9 mouse cellular contexts compared by ENCODE assay signal in the genomic region with DNA sequence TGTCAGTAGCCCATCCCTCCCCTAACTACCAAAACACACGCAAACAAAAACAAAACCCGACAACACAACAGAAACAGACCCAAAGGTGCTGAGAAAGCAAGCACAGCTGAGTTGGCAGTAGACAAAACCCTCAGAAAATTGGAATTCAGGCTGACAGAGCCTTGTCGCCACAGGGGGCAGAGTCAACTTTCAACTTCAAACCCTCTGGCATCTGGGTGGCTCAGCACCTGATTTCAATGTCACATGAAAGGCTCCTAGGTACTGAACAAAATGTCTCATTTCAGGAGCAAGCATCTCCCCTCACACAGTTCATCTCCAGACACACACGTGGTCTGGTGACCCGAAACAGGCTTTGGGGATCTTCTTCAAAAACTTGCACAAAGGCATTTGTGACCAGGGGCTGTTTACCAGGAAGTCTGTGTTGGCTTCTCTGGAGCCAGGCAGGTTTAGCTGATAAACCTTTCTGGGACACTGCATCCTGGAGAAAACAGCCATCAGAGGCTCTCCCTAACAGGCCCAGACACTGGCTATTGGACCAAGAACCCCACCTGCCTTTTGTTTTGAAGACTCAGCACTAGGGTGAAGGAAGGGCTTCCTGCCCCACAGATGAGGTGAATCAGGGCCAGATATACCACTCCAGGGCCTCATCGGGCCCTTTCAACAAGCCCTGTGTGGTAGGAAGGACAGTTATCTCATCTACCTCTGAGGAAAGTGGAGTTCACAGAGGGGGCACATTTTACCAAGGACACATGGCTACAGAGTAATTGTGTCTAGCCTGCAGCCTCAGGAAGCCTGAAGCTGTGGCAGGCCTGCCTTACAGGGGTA.
DNase-seq lines count a peak whose midpoint lies in the region; ATAC-seq and TF ChIP-seq lines count a peak whose summit lies in the region.
"Had no signal": no experiment of that assay in that cellular context is flagged by ENCODE, and none has a peak within 500 bp of the region (broad histone marks: within the 10 kb centered on the region; RNA-seq: fewer than 3 reads in every experiment).

No protein-coding gene starts in this region.

- intact Hi-C loops in heart, postnatal 36 days (cut with DNase I): loop anchor here (2.0 to 5.0 kb wide), 2 partner anchors 21 to 38 kb away; no protein-coding TSS in a partner anchor

- no peaks in the 10 kb centered on the region for H3K9me3 ChIP-seq in heart, embryonic 15.5 days (replicated peaks)
- H3K9me3 ChIP-seq in forebrain, postnatal 0 days (ENCODE audit: low read length): no peaks in the 10 kb centered on the region
- no peaks in the 10 kb centered on the region for H3K9me3 ChIP-seq in midbrain, postnatal 0 days (ENCODE audit: low read length)
- H3K9me3 ChIP-seq in liver, embryonic 12.5 days (replicated peaks): no peaks in the 10 kb centered on the region
- H3K9me3 ChIP-seq: liver, embryonic 15.5 days had no signal

- H3K4me2 ChIP-seq in heart, embryonic 15.5 days: no peak overlapping the region
- no peak overlapping the region for H3K4me2 ChIP-seq in forebrain, postnatal 0 days (ENCODE audit: low read depth)
- H3K4me2 ChIP-seq in midbrain, postnatal 0 days (ENCODE audit: low read depth, low read length, poor library complexity, severe bottlenecking): no peak overlapping the region
- no peak overlapping the region for H3K4me2 ChIP-seq in liver, embryonic 12.5 days
- H3K4me2 ChIP-seq: liver, embryonic 15.5 days had no signal

- peak overlapping the region; percentile 60 for H3K27ac ChIP-seq in heart, embryonic 15.5 days
- 0 out of 2 replicates have a peak overlapping the region, but pooled peaks have one; percentile 1 for H3K27ac ChIP-seq in forebrain, postnatal 0 days (ENCODE audit: low read depth, low read length)
- H3K27ac ChIP-seq in midbrain, postnatal 0 days (ENCODE audit: low read depth, low read length): 0 out of 2 replicates have a peak overlapping the region, but pooled peaks have one; percentile 12
- H3K27ac ChIP-seq in liver, embryonic 12.5 days: no peak overlapping the region
- H3K27ac ChIP-seq: liver, embryonic 15.5 days had no signal

- peak; percentile 23; the same call in 1 of the 2 replicates for TF ChIP-seq CTCF in forebrain, postnatal 0 days (IDR thresholded peaks at IDR 0.05; ENCODE audit: low read depth)
- peak; percentile 36; the same call in 1 of the 2 replicates for TF ChIP-seq CTCF in midbrain, postnatal 0 days (IDR thresholded peaks at IDR 0.05)

- no peak for DNase-seq in heart, postnatal 36 days
- DNase-seq in CD8-positive naive resting alpha-beta T cell, adult 2 months (ENCODE audit: low read depth in 2 of 2, low spot score in 2 of 2): peak; percentile 18 to 39
- DNase-seq in forebrain, postnatal 0 days: no peak
- no peak for DNase-seq in midbrain, postnatal 0 days (ENCODE audit: low spot score)
- no peak for DNase-seq in left cerebral cortex, adult 9 months (ENCODE audit: low spot score in 2 of 2)
- DNase-seq in right cerebral cortex, postnatal 36 days (ENCODE audit: low spot score in 2 of 2): no peak

- H3K27me3 ChIP-seq in heart, embryonic 15.5 days: no peaks in the 10 kb centered on the region
- no peaks in the 10 kb centered on the region; the same call in 1 of the 2 replicates for H3K27me3 ChIP-seq in forebrain, postnatal 0 days (ENCODE audit: insufficient read depth, low read length)
- no peaks in the 10 kb centered on the region for H3K27me3 ChIP-seq in midbrain, postnatal 0 days (ENCODE audit: insufficient read depth, low read length)
- no peaks in the 10 kb centered on the region for H3K27me3 ChIP-seq in liver, embryonic 12.5 days (replicated peaks)
- H3K27me3 ChIP-seq: liver, embryonic 15.5 days had no signal

- no peak overlapping the region for H3K9ac ChIP-seq in heart, embryonic 15.5 days
- H3K9ac ChIP-seq in forebrain, postnatal 0 days: no peak overlapping the region
- H3K9ac ChIP-seq in midbrain, postnatal 0 days (replicated peaks; ENCODE audit: low read length, poor library complexity, severe bottlenecking): no peak overlapping the region
- no peak overlapping the region for H3K9ac ChIP-seq in liver, embryonic 12.5 days
- H3K9ac ChIP-seq: liver, embryonic 15.5 days had no signal

- WGBS in heart, embryonic 15.5 days: 47% methylated on average over 6 of the region's 6 CpGs
- WGBS in forebrain, postnatal 0 days: 42% methylated on average over 6 of the region's 6 CpGs
- 38% methylated on average over 6 of the region's 6 CpGs for WGBS in midbrain, postnatal 0 days
- WGBS in liver, embryonic 12.5 days (ENCODE audit: insufficient replicate concordance): 62% methylated on average over 6 of the region's 6 CpGs

- peaks cover 87% of the 10 kb centered on the region for H3K4me1 ChIP-seq in heart, embryonic 15.5 days (replicated peaks)
- H3K4me1 ChIP-seq in forebrain, postnatal 0 days (ENCODE audit: insufficient read depth): 0 out of 2 replicates have a peak, but pooled peaks cover 4% of the 10 kb centered on the region
- peaks cover 14% of the 10 kb centered on the region for H3K4me1 ChIP-seq in midbrain, postnatal 0 days (ENCODE audit: insufficient read depth, low read length)
- peaks cover 54% of the 10 kb centered on the region for H3K4me1 ChIP-seq in liver, embryonic 12.5 days

- no peaks in the 10 kb centered on the region for H3K36me3 ChIP-seq in heart, embryonic 15.5 days
- H3K36me3 ChIP-seq in forebrain, postnatal 0 days (ENCODE audit: insufficient read depth): no peaks in the 10 kb centered on the region
- no peaks in the 10 kb centered on the region for H3K36me3 ChIP-seq in midbrain, postnatal 0 days (ENCODE audit: insufficient read depth, low read length)
- H3K36me3 ChIP-seq in liver, embryonic 12.5 days: no peaks in the 10 kb centered on the region
- H3K36me3 ChIP-seq: liver, embryonic 15.5 days had no signal

- H3K4me3 ChIP-seq in heart, embryonic 15.5 days: no peak overlapping the region
- H3K4me3 ChIP-seq in forebrain, postnatal 0 days (ENCODE audit: low read depth, low read length): no peak overlapping the region
- no peak overlapping the region for H3K4me3 ChIP-seq in midbrain, postnatal 0 days (ENCODE audit: low read depth, low read length)
- H3K4me3 ChIP-seq in liver, embryonic 12.5 days: no peak overlapping the region
- H3K4me3 ChIP-seq: liver, embryonic 15.5 days had no signal

- ATAC-seq in heart, embryonic 15.5 days (replicated peaks; ENCODE audit: insufficient number of reproducible peaks, insufficient read depth, low FRiP score, low read depth): no peak
- ATAC-seq in forebrain, postnatal 0 days: no peak
- ATAC-seq in midbrain, postnatal 0 days (ENCODE audit: low FRiP score): no peak
- ATAC-seq in liver, embryonic 12.5 days: no peak

Comparison
In these comparisons a context has a peak if more than half of its experiments do, and no peak if none do; other contexts are left out.
1. DNase-seq: peak in CD8-positive naive resting alpha-beta T cell, adult 2 months (2 of 2); none in heart, postnatal 36 days (0 of 2), forebrain, postnatal 0 days (single experiment), midbrain, postnatal 0 days (single experiment), left cerebral cortex, adult 9 months (0 of 2) and right cerebral cortex, postnatal 36 days (0 of 2).